Mouse (Mus musculus): ENCODE measurements around the gene Zdhhc9.

Gene Zdhhc9

GRCm38 (mm10) chrX:48181844-48182243 lies 26.8 kb downstream of the Zdhhc9 start:
- in situ Hi-C loops (cut with MboI, MseI), result no loop called here

GRCm38 (mm10) chrX:48170368-48170767 lies 38.3 kb downstream of the Zdhhc9 start:
- in situ Hi-C loops (cut with MboI, MseI), result no loop called here

- in situ Hi-C loops (cut with MboI, MseI), result no loop called here
Measured at GRCm38 (mm10) chrX:48169892-48170291, 38.8 kb downstream of the Zdhhc9 start.

GRCm38 (mm10) chrX:48158229-48158919 lies 50.3 kb downstream of the Zdhhc9 start:
- in situ Hi-C loops (cut with MboI, MseI), result no loop called here

GRCm38 (mm10) chrX:48157396-48157795 lies 51.3 kb downstream of the Zdhhc9 start:
- in situ Hi-C loops (cut with MboI, MseI), result no loop called here

- in situ Hi-C loops (cut with MboI, MseI), result no loop called here
Measured at GRCm38 (mm10) chrX:48155489-48155888, 53.2 kb downstream of the Zdhhc9 start.

GRCm38 (mm10) chrX:48153949-48154348 lies 54.7 kb downstream of the Zdhhc9 start:
- in situ Hi-C loops (cut with MboI, MseI), result no loop called here

- in situ Hi-C loops (cut with MboI, MseI), result no loop called here
Measured at GRCm38 (mm10) chrX:48153414-48153813, 55.3 kb downstream of the Zdhhc9 start.

GRCm38 (mm10) chrX:48152106-48152505 lies 56.6 kb downstream of the Zdhhc9 start:
- in situ Hi-C loops (cut with MboI, MseI), result no loop called here

- in situ Hi-C loops (cut with MboI, MseI), result no loop called here
Measured at GRCm38 (mm10) chrX:48147741-48148186, 60.9 kb downstream of the Zdhhc9 start.

GRCm38 (mm10) chrX:48147226-48147625 lies 61.5 kb downstream of the Zdhhc9 start:
- in situ Hi-C loops (cut with MboI, MseI), result no loop called here

- in situ Hi-C loops (cut with MboI, MseI), result no loop called here
Measured at GRCm38 (mm10) chrX:48146262-48146661, 62.4 kb downstream of the Zdhhc9 start, which contains the start of gene Sash3. Sash3 (plus strand) TSS chrX:48146436.

GRCm38 (mm10) chrX:48143415-48144335 lies 65.0 kb downstream of the Zdhhc9 start:
- in situ Hi-C loops (cut with MboI, MseI), result no loop called here

- in situ Hi-C loops (cut with MboI, MseI), result no loop called here
Measured at GRCm38 (mm10) chrX:48141481-48141880, 67.2 kb downstream of the Zdhhc9 start.

- in situ Hi-C loops (cut with MboI, MseI), result no loop called here
Measured at GRCm38 (mm10) chrX:48140286-48140877, 68.3 kb downstream of the Zdhhc9 start.

- in situ Hi-C loops (cut with MboI, MseI), result no loop called here
Measured at GRCm38 (mm10) chrX:48139368-48140285, 69.1 kb downstream of the Zdhhc9 start.

GRCm38 (mm10) chrX:48138539-48139275 lies 70.0 kb downstream of the Zdhhc9 start:
- in situ Hi-C loops (cut with MboI, MseI), result no loop called here

- in situ Hi-C loops (cut with MboI, MseI), result no loop called here
Measured at GRCm38 (mm10) chrX:48138011-48138410, 70.7 kb downstream of the Zdhhc9 start.

GRCm38 (mm10) chrX:48136935-48137334 lies 71.7 kb downstream of the Zdhhc9 start:
- in situ Hi-C loops (cut with MboI, MseI), result no loop called here

- in situ Hi-C loops (cut with MboI, MseI), result no loop called here
Measured at GRCm38 (mm10) chrX:48129167-48129566, 79.5 kb downstream of the Zdhhc9 start.

Measured in T-helper 17 cell (primary cell).